Mouse (Mus musculus) adrenal gland (tissue): ENCODE data around the gene Qrich2.

Source experiments
- intact Hi-C: fragments of 180-260 bp; cut with DNase I; formaldehyde crosslinking; loops from one replicate; pipeline ENCODE4 v1.15.1; 2025

Qrich2 gene

GRCm38 (mm10) chr11:116489771-116490231 lies 23.8 kb upstream of the Qrich2 start:
- intact Hi-C loops: loop anchor here (10.0 kb wide), 1 partner anchor 45 kb away; the partner anchor contains the start of gene Sphk1

GRCm38 (mm10) chr11:116488693-116489375 lies 22.8 kb upstream of the Qrich2 start:
- intact Hi-C loops: loop anchor here (10.0 kb wide), 1 partner anchor 46 kb away; the partner anchor contains the start of gene Sphk1

GRCm38 (mm10) chr11:116488207-116488606 lies 22.2 kb upstream of the Qrich2 start:
- intact Hi-C loops: loop anchor here (10.0 kb wide), 1 partner anchor 47 kb away; the partner anchor contains the start of gene Sphk1

GRCm38 (mm10) chr11:116484261-116484660 lies 18.2 kb upstream of the Qrich2 start:
- intact Hi-C loops: loop anchor here (10.0 kb wide), 1 partner anchor 51 kb away; the partner anchor contains the start of gene Sphk1

GRCm38 (mm10) chr11:116481776-116482175 lies 15.7 kb upstream of the Qrich2 start:
- intact Hi-C loops: loop anchor here (10.0 kb wide), 1 partner anchor 53 kb away; the partner anchor contains the start of gene Sphk1

DNA sequence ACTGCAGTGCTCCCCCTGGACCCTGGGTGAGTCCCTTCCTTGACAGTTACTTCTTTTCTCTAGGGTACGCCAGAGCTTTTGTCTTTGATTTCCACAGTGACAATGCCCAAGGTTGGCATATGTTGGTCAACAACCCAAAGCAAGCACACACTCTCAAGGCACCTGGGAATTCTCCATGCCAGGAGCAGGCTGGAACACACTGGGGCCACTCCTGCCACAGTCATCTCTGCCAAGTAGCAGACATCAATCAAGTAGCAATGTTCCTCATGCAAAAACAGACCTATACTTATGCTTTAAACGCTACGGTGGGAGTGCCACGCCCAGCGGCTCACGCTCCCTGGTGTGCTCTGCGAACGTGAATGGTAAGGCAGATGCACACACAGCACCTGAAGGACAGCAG lies 14.9 kb upstream of the Qrich2 start:
- intact Hi-C loops: loop anchor here (10.0 kb wide), 1 partner anchor 54 kb away; the partner anchor contains the start of gene Sphk1

DNA sequence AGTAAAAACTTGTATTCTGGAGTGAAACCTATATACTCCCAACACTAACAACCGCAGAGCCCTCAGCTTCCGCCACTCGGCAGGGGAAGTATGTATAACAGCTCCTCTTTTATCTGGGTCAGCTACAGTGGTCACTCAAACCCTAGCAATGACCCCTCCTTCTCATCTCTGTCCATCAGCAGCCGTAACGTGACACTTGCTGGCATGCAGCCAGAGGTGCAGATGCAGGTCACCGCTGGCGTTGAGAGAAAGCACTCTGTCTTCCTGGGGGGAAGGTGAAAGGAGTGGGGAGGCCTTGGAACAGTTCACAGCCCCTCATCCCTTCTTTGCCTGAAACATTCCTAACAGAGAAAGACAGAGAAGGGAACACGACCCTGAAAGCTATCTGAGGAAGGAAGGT lies 13.8 kb upstream of the Qrich2 start:
- intact Hi-C loops: loop anchor here (10.0 kb wide), 1 partner anchor 55 kb away; the partner anchor contains the start of gene Sphk1

GRCm38 (mm10) chr11:116478978-116479377 lies 12.9 kb upstream of the Qrich2 start:
- intact Hi-C loops: no loop called here

DNA sequence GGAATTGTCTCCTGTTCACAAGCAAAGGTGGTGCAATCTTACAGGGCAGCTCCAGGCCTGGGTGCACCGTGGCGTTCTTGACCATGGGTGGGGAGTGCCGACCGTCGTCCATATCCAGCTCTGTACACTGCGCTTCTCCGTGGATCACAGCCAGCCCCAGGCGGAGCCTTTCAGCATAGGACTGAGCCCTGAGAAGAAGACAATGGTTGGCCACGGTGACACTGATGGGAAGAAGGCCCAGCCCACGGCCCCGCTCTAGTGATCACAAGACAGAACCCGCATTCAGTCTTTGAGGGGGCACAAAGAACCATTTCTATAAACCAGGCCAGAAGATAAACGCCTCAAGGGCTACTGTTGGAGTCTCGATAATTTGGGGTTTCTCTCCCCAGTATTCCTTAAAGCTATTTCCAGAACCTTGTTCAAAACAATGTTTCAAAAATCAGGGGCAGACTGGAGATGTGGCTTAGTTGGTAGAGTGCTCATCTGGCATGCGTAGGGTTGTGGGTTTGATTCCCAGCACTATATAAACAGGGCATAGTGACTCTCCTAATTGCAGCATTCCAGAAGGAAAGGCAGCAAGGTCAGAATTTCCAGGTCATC lies 11.2 kb upstream of the Qrich2 start:
- intact Hi-C loops: no loop called here

- intact Hi-C loops: no loop called here
These were observed 10.7 kb upstream of the Qrich2 start for GRCm38 (mm10) chr11:116476696-116477095.

GRCm38 (mm10) chr11:116476041-116476440 lies 10.0 kb upstream of the Qrich2 start:
- intact Hi-C loops: no loop called here

DNA sequence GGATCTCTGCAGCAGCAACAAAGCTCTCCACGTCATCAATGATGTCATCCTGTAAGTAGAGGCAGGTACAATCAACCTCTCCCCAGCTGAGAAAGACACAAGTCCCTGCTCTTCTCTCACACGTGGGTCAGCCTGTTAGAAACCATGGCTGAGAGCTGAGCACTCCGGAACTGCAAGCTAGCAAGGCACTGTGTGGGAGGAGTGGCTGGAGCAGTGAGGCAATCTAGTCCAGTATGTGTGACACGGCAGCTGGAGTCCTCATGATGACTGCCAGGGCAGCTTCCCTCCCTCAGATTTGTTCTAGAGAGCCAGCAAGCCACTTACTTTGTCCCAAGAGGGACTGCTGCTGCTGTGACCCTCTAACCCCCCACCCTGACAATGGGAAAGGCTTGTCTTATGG lies 6.2 kb upstream of the Qrich2 start:
- intact Hi-C loops: no loop called here

- intact Hi-C loops: no loop called here
These were observed 4.9 kb upstream of the Qrich2 start for GRCm38 (mm10) chr11:116470896-116471295.

DNA sequence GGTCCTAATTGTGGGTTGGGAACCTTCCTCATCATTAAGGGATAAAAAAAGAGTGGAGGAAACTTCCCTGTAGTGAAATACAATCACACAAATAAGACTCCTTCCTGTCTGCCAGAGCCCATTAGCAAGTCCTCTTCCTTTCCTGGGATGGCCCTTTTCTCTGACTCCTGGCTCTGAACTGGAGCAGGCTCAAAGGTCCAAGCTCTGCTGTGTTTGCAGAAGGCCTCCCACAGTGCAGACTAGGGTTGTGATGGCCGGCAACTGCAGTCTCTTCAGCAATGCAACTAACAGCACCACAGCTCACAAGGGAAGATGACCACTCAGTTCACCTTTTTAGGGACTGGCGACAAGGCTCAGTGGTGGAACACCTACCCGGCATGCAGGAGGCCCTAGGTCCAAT lies 4.2 kb upstream of the Qrich2 start:
- intact Hi-C loops: no loop called here

DNA sequence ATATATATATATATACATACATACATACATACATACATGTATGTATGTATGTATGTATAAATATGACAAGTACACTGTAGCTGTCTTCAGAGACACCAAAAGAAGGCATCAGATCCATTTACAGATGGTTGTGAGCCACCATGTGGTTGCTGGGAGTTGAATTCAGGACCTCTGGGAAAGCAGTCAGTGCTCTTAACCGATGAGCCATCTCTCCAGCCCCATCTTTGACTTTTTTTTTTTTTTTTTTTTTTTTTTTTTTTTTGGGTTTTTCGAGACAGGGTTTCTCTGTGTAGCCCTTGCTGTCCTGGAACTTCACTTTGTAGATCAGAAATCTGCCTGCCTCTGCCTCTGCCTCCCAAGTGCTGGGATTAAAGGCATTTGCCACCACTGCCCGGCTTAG lies 2.3 kb upstream of the Qrich2 start:
- intact Hi-C loops: loop anchor here (5.0 kb wide), 1 partner anchor 151 kb away; no protein-coding TSS in a partner anchor

- intact Hi-C loops: loop anchor here (5.0 kb wide), 1 partner anchor 237 kb away; no protein-coding TSS in a partner anchor
These were observed 2.2 kb downstream of the Qrich2 start for GRCm38 (mm10) chr11:116463833-116464232.

GRCm38 (mm10) chr11:116463338-116463737 lies 2.7 kb downstream of the Qrich2 start:
- intact Hi-C loops: loop anchor here (5.0 kb wide), 1 partner anchor 236 kb away; no protein-coding TSS in a partner anchor

GRCm38 (mm10) chr11:116459786-116460185 lies 6.3 kb downstream of the Qrich2 start:
- intact Hi-C loops: loop anchor here (5.0 kb wide), 1 partner anchor 232 kb away; no protein-coding TSS in a partner anchor

- intact Hi-C loops: no loop called here
These were observed 9.8 kb downstream of the Qrich2 start for GRCm38 (mm10) chr11:116456234-116456633.

- intact Hi-C loops: no loop called here
These were observed 12.2 kb downstream of the Qrich2 start for GRCm38 (mm10) chr11:116453889-116454288.

DNA sequence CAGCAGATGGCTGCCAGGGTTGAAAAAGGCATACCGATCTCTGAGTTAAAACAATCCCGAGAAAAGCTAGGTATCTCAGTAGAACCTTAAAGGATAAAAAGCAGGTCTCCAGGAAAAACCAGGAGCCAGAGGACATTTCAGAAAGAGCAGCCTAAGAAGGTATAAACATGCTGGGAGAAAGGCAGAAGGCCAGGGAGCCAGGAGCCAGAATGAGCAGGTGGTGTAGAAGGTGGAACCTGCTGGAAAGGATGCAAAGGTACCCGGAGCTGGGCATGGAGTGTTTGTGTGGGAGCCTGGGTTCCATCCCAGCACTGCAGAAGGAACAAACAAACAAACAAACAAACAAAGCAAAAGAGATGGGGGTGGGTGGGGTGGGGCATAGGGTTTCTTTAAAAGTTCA lies 16.7 kb downstream of the Qrich2 start:
- intact Hi-C loops: loop anchor here (5.0 kb wide), 2 partner anchors 82 to 222 kb away; no protein-coding TSS in a partner anchor

GRCm38 (mm10) chr11:116447822-116448221 lies 18.2 kb downstream of the Qrich2 start:
- intact Hi-C loops: loop anchor here (5.0 kb wide), 2 partner anchors 81 to 221 kb away; no protein-coding TSS in a partner anchor
